Mouse (Mus musculus): ENCODE data around the gene Hpgd.

The Hpgd gene

DNA sequence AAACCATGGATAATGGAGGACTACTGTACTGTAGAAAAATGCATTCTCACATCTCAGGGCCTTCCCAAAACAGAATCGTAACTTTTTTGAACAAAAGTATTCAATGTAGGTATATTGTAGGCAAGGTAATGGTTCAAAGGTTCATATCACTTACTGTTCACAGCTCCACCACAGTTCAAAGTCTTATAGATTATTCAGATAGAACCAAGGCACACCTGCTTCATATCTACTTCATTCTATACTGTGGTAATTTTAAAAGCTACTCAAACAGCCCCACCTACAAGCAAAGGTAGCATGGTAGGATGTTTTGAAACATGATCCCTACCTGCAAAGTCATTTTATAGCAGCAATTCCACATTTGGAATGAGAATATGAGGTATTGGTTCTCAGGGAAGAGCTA is 28.9 kb downstream of the Hpgd start:
- no peak for DNase-seq (ENCODE audit: low read depth in 1 of 2, low spot score in 2 of 2)

GRCm38 (mm10) chr8:56327709-56328108 is 33.3 kb downstream of the Hpgd start:
- DNase-seq (ENCODE audit: low read depth in 1 of 2, low spot score in 2 of 2): no peak

DNA sequence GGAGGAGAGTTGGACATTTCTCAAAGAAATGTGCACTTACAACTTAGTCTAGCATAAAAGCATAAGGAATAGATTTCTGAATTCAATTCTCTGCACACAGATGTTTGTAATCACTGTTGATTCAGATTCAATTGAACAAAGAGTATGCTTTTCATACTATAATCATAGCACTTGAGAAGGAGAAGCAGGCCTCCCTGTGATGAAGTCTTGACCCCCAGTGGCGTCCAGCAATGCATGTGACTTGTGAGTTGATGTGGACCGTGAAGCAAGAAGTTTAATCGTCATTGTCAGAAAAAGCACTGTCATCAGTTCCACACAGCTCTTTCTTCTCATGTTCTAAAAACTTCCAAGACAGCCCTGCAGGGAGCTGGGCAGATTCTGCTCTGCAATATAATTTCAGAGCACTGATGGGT is 33.8 kb downstream of the Hpgd start:
- DNase-seq (ENCODE audit: low read depth in 1 of 2, low spot score in 2 of 2): no peak

DNA sequence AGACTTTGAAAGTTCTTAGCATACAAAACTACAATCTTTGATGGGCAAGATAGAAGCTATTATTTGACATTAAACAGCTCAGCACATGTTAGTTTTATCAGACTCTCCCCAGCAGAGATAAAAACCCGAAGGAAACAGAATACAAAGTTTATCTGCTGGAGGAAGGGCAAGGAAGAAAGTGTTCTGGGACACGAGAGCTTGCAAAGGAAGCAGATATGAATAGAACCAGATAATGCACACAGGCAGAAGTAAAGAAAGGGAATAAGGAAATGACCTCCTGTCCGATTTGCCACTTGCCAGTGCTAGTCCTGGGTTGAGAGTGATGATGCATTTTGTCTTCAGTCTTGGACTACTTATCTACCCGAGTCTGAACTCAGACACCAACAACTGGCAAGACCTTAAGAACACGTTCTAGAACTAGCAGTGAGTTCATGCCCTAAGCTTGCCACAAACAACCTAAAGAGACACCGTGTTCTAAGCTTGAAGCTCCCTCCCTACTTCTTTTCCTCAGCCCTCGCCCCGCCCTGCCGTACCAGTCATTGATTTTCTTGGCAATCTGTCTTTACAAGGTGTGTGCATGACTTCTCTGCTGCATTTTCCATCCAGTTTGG is 41.1 kb downstream of the Hpgd start:
- DNase-seq (ENCODE audit: low read depth in 1 of 2, low spot score in 2 of 2): no peak

GRCm38 (mm10) chr8:56336771-56337170 is 42.4 kb downstream of the Hpgd start:
- DNase-seq (ENCODE audit: low read depth in 1 of 2, low spot score in 2 of 2): no peak

- no peak for DNase-seq (ENCODE audit: low read depth in 1 of 2, low spot score in 2 of 2)
Observed at GRCm38 (mm10) chr8:56343505-56343904, 49.1 kb downstream of the Hpgd start.

DNA sequence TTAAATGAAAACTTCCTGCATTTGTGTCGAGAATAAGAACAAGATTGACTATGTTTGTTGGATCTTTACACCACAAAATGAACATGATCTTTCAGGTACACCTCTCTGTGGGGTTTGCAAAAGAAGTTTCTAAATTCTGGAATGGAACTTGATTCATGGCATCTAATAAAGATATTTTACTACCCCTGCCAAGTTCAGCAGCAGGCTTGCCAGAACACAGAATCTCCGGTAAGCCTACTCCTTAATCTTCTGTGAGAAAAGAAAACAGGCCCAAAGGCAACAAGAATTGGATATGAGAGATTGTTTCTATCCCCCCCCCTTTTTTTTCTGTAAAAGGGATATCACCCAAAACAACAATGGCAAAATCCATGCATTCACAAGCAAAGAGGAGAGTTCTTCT is 49.6 kb downstream of the Hpgd start:
- DNase-seq (ENCODE audit: low read depth in 1 of 2, low spot score in 2 of 2): no peak

GRCm38 (mm10) chr8:56344359-56344758 is 50.0 kb downstream of the Hpgd start:
- DNase-seq (ENCODE audit: low read depth in 1 of 2, low spot score in 2 of 2): no peak

GRCm38 (mm10) chr8:56345641-56346420 is 51.4 kb downstream of the Hpgd start:
- DNase-seq (ENCODE audit: low read depth in 1 of 2, low spot score in 2 of 2): no peak

DNA sequence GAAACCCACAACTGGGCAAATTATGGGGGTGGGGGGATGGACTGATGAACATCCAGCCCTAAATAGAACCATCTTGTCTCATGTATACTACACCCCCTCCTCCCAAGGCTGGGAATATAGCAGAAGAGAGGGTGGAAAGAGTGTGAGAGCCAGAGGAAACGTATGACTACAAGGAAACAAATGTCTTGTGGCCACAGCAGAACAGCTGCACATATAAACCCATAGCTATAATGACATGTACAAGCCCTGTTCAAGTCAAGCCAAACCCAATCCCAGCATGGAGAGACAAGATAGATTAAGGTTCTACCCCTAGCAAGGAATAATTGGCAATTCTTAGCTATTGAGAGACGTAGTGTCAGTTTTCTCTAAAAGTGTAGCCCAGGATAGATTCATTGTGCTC is 68.8 kb downstream of the Hpgd start:
- no peak for DNase-seq (ENCODE audit: low read depth in 1 of 2, low spot score in 2 of 2)

All from monocyte, adult 2 months (primary cell).